Mouse (Mus musculus) midbrain, embryonic 14.5 days (tissue): Measurements from ENCODE around the gene Dusp2. TPM values are rescaled to one million over a fixed set of nuclear protein-coding genes. Genes with fewer than 3 reads are reported as not detected.

Experiments
- ATAC-seq: fragments of 200-750 bp; cut with Nextera tagmentation; 2 replicates; pipeline ENCODE4 v1.8.0; 2017; ENCODE audit warnings: moderate number of reproducible peaks, moderate library complexity; ENCODE audit not compliant: low FRiP score, low TSS enrichment
- DNase-seq: peaks from one replicate; pipeline ENCODE4 v3.0.0-alpha.2; 2015
- H3K27ac ChIP-seq: fragments of 300-500 bp; sonication (generic); replicated peaks from 2 replicates; pipeline ENCODE4 v1.5.1; 2014; ENCODE audit warnings: mild to moderate bottlenecking, low read depth, low read length, moderate library complexity
- H3K27me3 ChIP-seq: fragments of 300-500 bp; sonication (generic); 2 replicates; pipeline ENCODE4 v1.6.1; 2014; ENCODE audit warnings: low read length, control low read depth, mixed read lengths; ENCODE audit not compliant: control insufficient read depth, insufficient read depth
- H3K36me3 ChIP-seq: fragments of 300-500 bp; sonication (generic); 2 replicates; pipeline ENCODE4 v1.6.1; 2014; ENCODE audit warnings: low read length, control low read depth; ENCODE audit not compliant: control insufficient read depth, insufficient read depth
- H3K4me1 ChIP-seq: fragments of 300-500 bp; sonication (generic); 2 replicates; pipeline ENCODE4 v1.6.1; 2014; ENCODE audit warnings: mild to moderate bottlenecking, antibody characterized with exemption, low read length, control low read depth; ENCODE audit not compliant: control insufficient read depth, insufficient read depth
- H3K4me2 ChIP-seq: fragments of 300-500 bp; sonication (generic); 2 replicates; pipeline ENCODE4 v1.6.1; 2014; ENCODE audit warnings: mild to moderate bottlenecking, low read length, moderate library complexity
- H3K4me3 ChIP-seq: fragments of 300-500 bp; sonication (generic); replicated peaks from 2 replicates; pipeline ENCODE4 v1.5.1; 2014; ENCODE audit warnings: low read depth, low read length
- H3K9ac ChIP-seq: fragments of 300-500 bp; sonication (generic); replicated peaks from 2 replicates; pipeline ENCODE4 v1.6.1; 2014; ENCODE audit warnings: mild to moderate bottlenecking, low read length, moderate library complexity
- H3K9me3 ChIP-seq: fragments of 300-500 bp; sonication (generic); 2 replicates; pipeline ENCODE4 v1.6.1; 2016; ENCODE audit warnings: low read length, control low read depth, mixed read lengths; ENCODE audit not compliant: control insufficient read depth
- WGBS: fragments of 180-500 bp; shearing (Covaris S2); extraction: QIAGEN DNeasy Blood & Tissue Kit; methylation state at CpG from one replicate; pipeline ENCODE4 v1.1.7; 2014; 5-methylcytosine and 5-hydroxymethylcytosine counted together
- polyA plus RNA-seq: library from polyadenylated mRNA; unstranded; fragments of >200 nt; fragmentation: Nextera tagmentation; extraction: Ambion mirVana; gene quantifications from 2 replicates; pipeline ENCODE4 v1.2.1, GENCODE M21; 2014

The Dusp2 gene
- polyA plus RNA-seq, 1 experiment from 2014 or later = 10.1 TPM

DNA sequence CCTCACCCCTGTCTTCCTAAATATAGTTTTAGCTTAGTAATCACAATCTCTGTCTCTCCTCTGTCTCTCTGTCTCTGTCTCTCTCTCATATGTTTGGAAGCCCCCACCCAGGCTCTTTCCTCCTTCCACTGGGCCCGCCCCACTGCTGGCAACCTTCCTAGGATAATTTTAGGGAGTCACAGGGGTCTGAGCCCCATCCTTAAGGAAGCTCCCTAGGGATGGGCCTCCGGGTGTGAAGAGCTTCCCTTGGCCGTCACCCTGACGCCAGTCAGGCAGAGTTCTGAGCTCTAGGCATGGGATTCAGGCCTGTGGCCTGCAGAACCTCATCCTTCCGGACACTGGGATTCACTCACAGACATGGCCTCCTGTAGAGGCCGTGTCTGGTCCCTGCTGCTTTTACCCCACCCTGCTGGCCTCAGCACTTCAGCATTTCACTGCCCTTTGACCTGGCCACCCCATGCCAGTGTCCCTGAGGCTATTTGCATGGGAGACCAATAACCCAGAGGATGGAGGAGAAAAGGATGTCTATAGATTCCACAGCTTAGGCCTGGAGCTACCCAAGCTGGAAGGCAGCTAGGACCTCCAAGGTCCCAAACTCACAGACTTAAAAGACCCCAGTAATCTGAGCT is 40.6 kb downstream of the Dusp2 start:
- DNase-seq = no peak
- no peak overlapping the region for H3K4me2 ChIP-seq
- no peak overlapping the region for H3K27ac ChIP-seq
- no peaks in the 10 kb centered on the region for H3K36me3 ChIP-seq
- no peak overlapping the region for H3K4me3 ChIP-seq
- no peak for ATAC-seq
- WGBS = 81% methylated on average over 6 of the region's 6 CpGs
- H3K4me1 ChIP-seq = no peaks in the 10 kb centered on the region
- H3K9me3 ChIP-seq = no peaks in the 10 kb centered on the region
- H3K27me3 ChIP-seq = no peaks in the 10 kb centered on the region
- no peak overlapping the region for H3K9ac ChIP-seq

DNA sequence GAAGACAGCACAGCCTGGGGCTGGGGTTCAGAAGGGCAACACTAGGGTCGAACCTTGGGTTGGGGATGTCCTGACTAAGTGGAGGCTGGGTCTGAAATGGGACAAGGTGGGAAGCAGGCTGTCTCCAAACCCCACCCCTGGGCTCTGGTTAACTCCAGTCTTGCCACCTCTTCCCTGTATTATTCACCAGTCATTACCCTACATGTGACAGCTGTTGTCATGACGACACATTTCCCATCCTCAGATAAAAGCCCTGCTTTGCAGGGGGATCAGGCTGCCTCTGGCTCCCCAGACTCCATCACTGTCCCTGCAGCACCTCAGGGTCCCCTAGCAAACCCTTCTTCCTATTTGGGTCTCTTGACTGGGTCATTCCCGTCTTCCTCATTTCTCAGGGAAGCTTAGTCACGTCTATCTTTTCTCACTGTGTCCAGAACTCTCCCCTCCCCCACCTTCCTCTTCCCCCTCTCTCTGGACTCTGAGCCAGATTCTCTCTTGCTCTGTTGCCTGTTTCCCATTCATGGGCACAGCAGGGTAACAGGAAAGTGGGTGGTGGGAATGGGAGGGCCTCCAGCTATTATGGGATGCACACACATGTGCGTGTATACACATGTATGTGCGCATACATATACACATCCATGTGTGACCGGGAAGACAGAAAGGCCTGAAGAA is 42.1 kb downstream of the Dusp2 start:
- 53% methylated on average over 7 of the region's 7 CpGs for WGBS

DNA sequence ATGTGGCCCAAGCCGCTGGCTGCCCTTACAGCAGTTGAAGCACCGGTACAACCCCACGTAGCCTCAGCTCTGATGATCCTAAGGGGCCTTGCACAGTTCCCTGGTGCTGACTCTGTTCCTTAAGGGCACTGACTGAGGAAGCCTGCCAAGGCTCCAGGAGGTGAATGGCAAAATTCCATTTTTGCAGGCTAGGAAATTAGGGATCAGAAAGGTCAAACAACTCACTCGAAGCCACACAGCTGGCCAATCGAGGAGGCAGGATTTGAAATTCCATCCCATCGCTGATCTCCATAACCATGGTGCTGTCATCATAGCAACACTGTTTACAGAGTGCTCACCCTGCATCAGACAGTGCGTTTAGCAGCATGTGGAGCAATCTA is 42.6 kb downstream of the Dusp2 start:
- no peaks in the 10 kb centered on the region for H3K27me3 ChIP-seq
- H3K4me3 ChIP-seq = no peak overlapping the region
- WGBS = 75% methylated on average over 7 of the region's 7 CpGs
- no peaks in the 10 kb centered on the region for H3K4me1 ChIP-seq
- no peaks in the 10 kb centered on the region for H3K36me3 ChIP-seq
- H3K4me2 ChIP-seq = no peak overlapping the region
- H3K9me3 ChIP-seq = no peaks in the 10 kb centered on the region
- ATAC-seq = no peak
- no peak overlapping the region for H3K9ac ChIP-seq
- no peak for DNase-seq
- H3K27ac ChIP-seq = no peak overlapping the region

More for the DNA sequence above, 42.1 kb downstream of the Dusp2 start:
- H3K4me2 ChIP-seq = no peak overlapping the region
- H3K4me1 ChIP-seq = no peaks in the 10 kb centered on the region
- H3K4me3 ChIP-seq = no peak overlapping the region
- H3K9me3 ChIP-seq = no peaks in the 10 kb centered on the region
- no peaks in the 10 kb centered on the region for H3K27me3 ChIP-seq
- ATAC-seq (no peak), DNase-seq (peak; percentile 37)
- H3K36me3 ChIP-seq = no peaks in the 10 kb centered on the region
- no peak overlapping the region for H3K27ac ChIP-seq
- H3K9ac ChIP-seq = no peak overlapping the region

DNA sequence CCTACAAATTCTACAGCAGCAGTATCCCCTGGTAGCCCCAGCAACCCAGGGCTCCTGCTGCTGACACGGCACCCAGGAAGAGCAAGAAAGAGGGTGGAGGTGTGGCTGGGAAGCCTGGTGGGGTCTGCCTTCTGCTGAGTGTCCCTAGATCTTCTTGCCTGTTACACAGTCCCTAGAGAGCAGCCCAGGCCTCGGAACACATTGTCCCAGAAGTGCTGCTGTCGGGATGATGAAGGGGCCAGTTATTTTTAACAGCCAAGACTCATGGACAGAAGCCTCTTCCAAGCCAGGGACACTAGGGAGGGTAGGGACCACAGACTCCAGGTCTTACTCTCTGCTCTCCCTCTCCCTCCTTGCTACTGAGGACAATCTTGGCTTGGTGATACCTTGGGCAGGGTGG is 43.3 kb downstream of the Dusp2 start:
- no peak for ATAC-seq
- Histone ChIP-seq H3K27ac (no peak overlapping the region), H3K9ac (no peak overlapping the region), H3K4me3 (no peak overlapping the region), H3K27me3 (no peaks in the 10 kb centered on the region), H3K9me3 (no peaks in the 10 kb centered on the region), H3K4me1 (no peaks in the 10 kb centered on the region), H3K4me2 (no peak overlapping the region), H3K36me3 (no peaks in the 10 kb centered on the region)
- 68% methylated on average over 3 of the region's 3 CpGs for WGBS
- DNase-seq = no peak

DNA sequence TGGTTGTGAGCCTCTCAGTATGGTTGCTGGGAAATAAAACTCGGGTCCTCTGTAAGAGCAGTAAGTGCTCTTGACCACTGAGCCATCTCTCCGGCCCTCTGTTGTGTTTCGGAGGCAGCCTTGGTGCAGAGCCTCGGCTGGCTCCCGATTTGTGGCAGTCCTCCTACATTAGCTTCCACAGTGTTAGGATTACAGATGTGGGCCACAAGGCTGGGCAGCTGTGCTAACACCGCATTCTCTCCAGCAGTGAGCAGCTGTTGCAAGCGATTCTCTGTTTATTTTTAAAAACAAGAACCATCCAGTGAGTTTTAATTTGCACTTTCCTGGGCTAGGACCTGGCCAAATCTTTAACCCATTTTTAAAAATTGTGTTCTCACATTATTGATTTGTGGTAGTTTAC is 47.9 kb downstream of the Dusp2 start:
- 71% methylated on average over 7 of the region's 7 CpGs for WGBS
- H3K4me1 ChIP-seq = no peaks in the 10 kb centered on the region
- H3K4me3 ChIP-seq = no peak overlapping the region
- no peak overlapping the region for H3K9ac ChIP-seq
- ATAC-seq (no peak), DNase-seq (no peak)
- H3K27me3 ChIP-seq = no peaks in the 10 kb centered on the region
- H3K9me3 ChIP-seq = no peaks in the 10 kb centered on the region
- no peaks in the 10 kb centered on the region for H3K36me3 ChIP-seq
- no peak overlapping the region for H3K27ac ChIP-seq
- H3K4me2 ChIP-seq = no peak overlapping the region

DNA sequence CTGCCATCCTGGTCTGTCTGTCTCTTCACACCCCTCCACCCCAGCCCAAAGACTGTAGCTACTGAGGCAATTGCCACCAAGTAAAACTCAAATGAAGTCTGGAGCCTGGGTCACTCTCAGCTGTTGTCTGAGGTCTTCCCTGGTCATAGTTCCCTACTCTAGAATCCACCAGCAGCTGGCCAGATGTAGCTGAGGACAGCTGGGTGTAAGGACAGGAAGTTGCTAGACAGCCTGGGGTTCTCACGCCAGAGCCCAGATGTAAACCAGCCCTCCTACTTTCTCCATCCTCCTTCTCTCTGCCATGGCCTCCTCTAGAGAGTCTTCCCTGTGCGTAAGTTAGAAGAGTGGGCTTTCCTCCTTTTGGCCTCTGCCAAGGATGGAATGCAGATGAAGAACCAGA is 51.6 kb downstream of the Dusp2 start:
- Histone ChIP-seq H3K27ac (no peak overlapping the region), H3K4me2 (no peak overlapping the region), H3K27me3 (no peaks in the 10 kb centered on the region), H3K9me3 (no peaks in the 10 kb centered on the region), H3K4me3 (no peak overlapping the region), H3K36me3 (no peaks in the 10 kb centered on the region), H3K9ac (no peak overlapping the region), H3K4me1 (no peaks in the 10 kb centered on the region)
- WGBS = 87% methylated on average over 2 of the region's 2 CpGs
- DNase-seq (no peak), ATAC-seq (no peak)

Other genes starting within 250 kb of the Dusp2 start
- gene Ncaph, start 202.2 kb upstream of the Dusp2 start, polyA plus RNA-seq = 10.7 and 19.6 TPM in 2 replicates
- gene Itpripl1, start 192.7 kb upstream of the Dusp2 start, polyA plus RNA-seq = 5.6 and 6.4 TPM in 2 replicates
- 1.2 and 1.3 TPM in 2 replicates for gene 1810024B03Rik, start 127.9 kb upstream of the Dusp2 start, polyA plus RNA-seq
- 59.6 and 75.8 TPM in 2 replicates for gene Snrnp200, start 127.8 kb upstream of the Dusp2 start, polyA plus RNA-seq
- gene Ciao1, start 88.3 kb upstream of the Dusp2 start, polyA plus RNA-seq = 50.4 and 56.4 TPM in 2 replicates
- gene Tmem127, start 88.3 kb upstream of the Dusp2 start, polyA plus RNA-seq = 35.0 and 35.4 TPM in 2 replicates
- gene Stard7, start 65.9 kb upstream of the Dusp2 start, polyA plus RNA-seq = 77.1 and 113 TPM in 2 replicates
- not detected in 2 replicates for gene Astl, start 2.5 kb downstream of the Dusp2 start, polyA plus RNA-seq
- gene Adra2b, start 27.0 kb downstream of the Dusp2 start, polyA plus RNA-seq = 0.08 TPM in 1 of 2 replicates, not detected in the other
- 0.08 TPM in 2 replicates for gene Gpat2, start 89.0 kb downstream of the Dusp2 start, polyA plus RNA-seq
- 37.0 and 42.8 TPM in 2 replicates for gene Fahd2a, start 108.4 kb downstream of the Dusp2 start, polyA plus RNA-seq
- 10.7 and 13.1 TPM in 2 replicates for gene Kcnip3, start 185.9 kb downstream of the Dusp2 start, polyA plus RNA-seq
- gene Prom2, start 205.3 kb downstream of the Dusp2 start, polyA plus RNA-seq = not detected in 2 replicates